Mouse (Mus musculus) CH12.LX (cell line): Measurements from ENCODE around the gene 4922502D21Rik.

Source experiments
- NELFE ChIP-seq: IDR thresholded peaks from 2 replicates; pipeline ENCODE4 v1.6.1; 2011; ENCODE audit warnings: low read depth, low read length, improper control_type of control experiment
- ZKSCAN1 ChIP-seq: IDR thresholded peaks from 2 replicates; pipeline ENCODE4 v1.6.1; 2012; ENCODE audit warnings: low read depth, inconsistent platforms, low read length, improper control_type of control experiment, borderline replicate concordance

DNA sequence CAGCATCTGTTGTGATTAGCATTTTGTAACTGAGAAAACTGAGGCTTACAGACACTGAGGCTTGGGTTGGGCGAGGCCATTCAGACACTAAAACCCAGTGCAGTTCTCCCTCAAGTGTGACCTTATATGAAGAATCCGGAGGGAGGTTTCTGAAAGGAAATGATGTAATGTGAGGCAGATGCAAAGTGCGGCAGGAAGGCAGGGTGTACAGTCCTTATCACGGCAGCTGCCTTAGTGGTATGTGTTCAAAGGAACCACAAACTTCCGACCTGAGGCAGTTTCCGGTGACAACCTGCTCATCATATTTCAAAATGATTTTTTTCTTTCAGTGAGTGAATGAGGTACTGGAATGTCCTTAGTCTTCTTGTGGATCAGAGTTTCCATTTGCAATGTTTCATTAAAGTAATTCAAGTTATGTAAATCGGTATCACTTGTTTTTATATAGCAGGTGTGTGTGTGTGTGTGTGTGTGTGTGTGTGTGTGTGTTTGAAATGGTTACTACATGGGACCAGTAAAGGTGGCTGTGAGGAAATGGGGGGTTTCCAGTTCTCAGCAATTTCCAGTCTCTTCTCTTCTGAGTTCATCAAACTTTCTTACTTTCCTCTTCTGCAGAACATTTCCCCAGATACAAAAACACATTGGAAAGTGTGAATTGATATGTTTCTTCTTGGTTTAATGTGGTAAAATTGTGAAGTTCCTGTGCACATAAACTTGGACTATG, 47.1 kb downstream of the 4922502D21Rik start:
- TF ChIP-seq ZKSCAN1 (no peak), NELFE (peak; percentile 60; the same call in 1 of the 2 replicates)
